Mouse (Mus musculus) large intestine, adult 2 months (tissue): ENCODE data around the gene Ctrc. TPM values are rescaled to one million over a fixed set of nuclear protein-coding genes. Genes with fewer than 3 reads are reported as not detected.

Experiments used
- DNase-seq: peaks from one replicate; pipeline ENCODE4 v3.0.0-alpha.2; 2012; ENCODE audit warnings: low read depth, low spot score
- WGBS: fragments of 180-500 bp; shearing (Covaris S2); methylation state at CpG from one replicate; pipeline ENCODE4 v1.1.7; 2018; 5-methylcytosine and 5-hydroxymethylcytosine counted together
- polyA plus RNA-seq: library from polyadenylated mRNA; depleted of rRNA; stranded (reverse); fragments of >200 nt; gene quantifications from 2 replicates; pipeline ENCODE4 v1.2.3, GENCODE M21; 2012; rRNA removed

Gene Ctrc
- 0.17 and 0.32 TPM in 2 replicates for polyA plus RNA-seq

GRCm38 (mm10) chr4:141845999-141846398, at the start of gene Ctrc:
TSS of gene Ctrc (minus strand) at chr4:141846359.
- DNase-seq, result no peak
- WGBS, result 80% methylated on average over 6 of the region's 6 CpGs

DNA sequence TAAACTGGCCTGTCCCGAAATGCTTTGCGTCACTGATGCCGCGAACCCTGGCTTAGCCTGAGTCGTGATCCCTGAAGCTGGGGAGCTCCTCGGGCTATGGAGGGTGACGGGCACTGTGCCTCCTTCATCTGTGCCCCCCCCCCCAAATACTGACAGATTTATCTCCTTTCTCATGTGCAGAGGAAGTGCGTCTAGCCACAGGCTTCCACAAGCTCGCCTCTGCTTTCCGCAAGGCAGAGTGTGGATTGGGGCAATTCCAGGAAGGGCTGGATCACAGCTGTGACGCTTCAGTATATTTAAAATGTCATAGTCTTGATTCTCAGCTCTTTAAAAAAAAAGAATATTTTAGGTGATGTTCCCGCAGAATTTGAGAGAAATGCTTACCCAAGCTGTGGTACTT, 49.6 kb upstream of the Ctrc start:
- WGBS, result 60% methylated on average over 12 of the region's 12 CpGs
- DNase-seq, result no peak

GRCm38 (mm10) chr4:141893157-141893784, 47.1 kb upstream of the Ctrc start:
- no peak for DNase-seq
- WGBS, result 48% methylated on average over 8 of the region's 8 CpGs

- no peak for DNase-seq
- 45% methylated on average over 6 of the region's 6 CpGs for WGBS
Measured at GRCm38 (mm10) chr4:141886385-141886968, 40.3 kb upstream of the Ctrc start.

- 74% methylated on average over 9 of the region's 9 CpGs for WGBS
- no peak for DNase-seq
Measured at GRCm38 (mm10) chr4:141885451-141885850, 39.3 kb upstream of the Ctrc start.

DNA sequence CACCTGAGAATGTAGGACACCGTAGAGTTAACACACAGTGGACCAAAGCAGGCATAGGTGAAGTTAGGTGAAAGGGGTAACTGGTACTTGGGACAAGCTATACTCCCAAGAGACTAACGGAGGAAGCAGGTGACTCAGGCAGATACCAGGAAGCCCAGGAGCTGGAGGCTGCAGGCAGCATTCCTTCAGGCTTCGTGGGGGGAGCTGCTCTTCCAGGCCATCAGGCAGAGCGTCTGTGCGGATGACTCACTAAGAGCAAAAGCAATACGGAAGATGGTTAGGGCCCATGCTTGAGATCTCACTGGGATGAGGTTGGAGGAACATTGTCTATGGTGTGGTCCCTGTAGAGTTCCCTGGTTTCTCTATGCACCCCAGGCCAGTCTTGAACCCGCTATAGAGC, 36.7 kb upstream of the Ctrc start:
- 84% methylated on average over 7 of the region's 7 CpGs for WGBS
- no peak for DNase-seq

DNA sequence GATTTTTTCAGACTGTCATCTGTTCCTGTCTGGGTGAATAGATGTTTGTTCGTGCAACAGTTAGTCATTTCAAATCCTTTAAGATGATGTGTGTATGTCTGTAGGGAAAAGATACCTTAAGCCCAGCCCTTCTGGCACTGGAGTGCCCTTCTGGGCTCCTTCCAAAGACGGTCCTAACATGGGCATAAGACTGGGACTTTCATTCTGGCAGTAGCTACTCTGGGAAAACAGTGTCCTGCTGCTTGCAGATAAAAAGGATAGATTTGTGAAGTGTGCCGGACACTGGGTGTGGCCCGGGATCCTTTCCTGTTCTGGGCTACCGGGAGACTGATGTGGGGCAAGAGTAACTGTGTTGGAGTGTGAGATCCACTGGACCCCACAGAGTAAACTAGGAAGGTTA, 35.8 kb upstream of the Ctrc start:
- DNase-seq, result no peak
- 16% methylated on average over 5 of the region's 5 CpGs for WGBS

GRCm38 (mm10) chr4:141881289-141881914, 35.2 kb upstream of the Ctrc start:
- WGBS, result 34% methylated on average over 10 of the region's 10 CpGs
- DNase-seq, result no peak

GRCm38 (mm10) chr4:141879875-141880274, 33.7 kb upstream of the Ctrc start:
- no peak for DNase-seq
- WGBS, result 83% methylated on average over 9 of the region's 9 CpGs

DNA sequence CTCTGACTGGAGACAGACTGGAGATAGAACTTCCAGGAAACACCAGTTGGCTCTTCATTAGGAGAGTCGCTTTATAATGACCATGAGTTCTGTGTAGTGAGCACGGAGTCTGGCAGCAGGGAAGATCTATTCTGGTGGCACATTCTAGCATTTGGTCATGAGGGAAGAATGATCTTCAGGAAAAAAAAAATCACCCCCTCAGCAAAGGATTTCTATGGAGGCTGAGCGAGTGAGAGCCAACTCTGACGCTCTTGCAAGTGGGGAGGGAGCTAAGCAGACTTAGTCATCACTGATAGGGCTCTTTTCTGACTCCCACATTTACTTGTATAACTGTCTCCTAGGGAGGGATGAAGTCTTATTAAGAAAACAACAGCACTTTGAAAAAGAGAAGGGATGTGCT, 32.9 kb upstream of the Ctrc start:
- no peak for DNase-seq
- 28% methylated on average over 4 of the region's 4 CpGs for WGBS

DNA sequence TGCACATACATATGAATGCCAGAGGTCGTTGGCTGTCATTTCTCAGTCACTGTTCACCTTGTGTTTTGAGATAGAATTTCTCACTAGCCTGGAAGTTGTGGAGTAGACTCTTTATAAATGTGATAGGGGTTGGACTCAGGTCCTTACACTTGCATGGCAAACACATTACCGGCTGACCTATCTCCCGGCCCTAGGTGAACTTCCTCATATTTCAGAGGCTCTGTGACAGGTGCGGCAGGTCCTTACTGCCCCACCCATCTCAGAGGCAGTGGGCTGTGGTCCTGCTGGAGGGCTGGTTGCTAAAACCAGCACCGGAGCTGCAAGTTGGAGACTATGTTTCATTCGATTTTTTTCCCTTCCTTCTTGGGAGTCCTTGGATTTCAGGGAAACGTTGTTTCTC, 32.5 kb upstream of the Ctrc start:
- DNase-seq, result no peak
- WGBS, result 18% methylated on average over 7 of the region's 7 CpGs

DNA sequence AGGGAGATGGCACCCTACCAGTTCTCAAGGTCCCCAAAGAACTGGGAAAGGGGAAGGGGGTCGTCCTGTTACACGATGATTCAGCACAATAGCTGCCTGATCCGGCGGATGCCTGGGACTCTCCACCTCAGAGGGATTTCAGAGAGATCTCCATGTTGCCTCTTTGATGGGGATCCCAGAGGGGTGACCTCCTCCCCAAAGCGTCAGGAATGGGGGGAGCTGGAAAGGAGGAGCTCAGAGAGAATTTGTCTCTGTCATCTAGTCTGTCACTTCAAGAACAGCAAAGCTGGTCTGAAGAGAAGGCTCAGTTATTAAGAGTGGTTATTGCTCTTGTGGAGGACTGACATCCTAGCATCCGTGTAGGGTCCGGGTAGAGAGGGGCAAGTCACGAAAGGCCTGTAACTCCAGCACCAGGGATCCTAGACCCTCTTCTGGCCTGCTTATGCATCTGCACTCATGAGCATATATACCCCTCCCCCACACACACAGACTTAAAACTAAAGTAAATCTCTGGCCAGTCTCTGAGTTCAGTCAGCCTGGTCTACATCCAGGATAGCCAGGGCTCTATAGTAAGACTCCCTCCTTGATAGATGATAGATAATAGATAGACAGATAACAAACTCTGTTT, 29.4 kb upstream of the Ctrc start:
- DNase-seq, result no peak
- 48% methylated on average over 8 of the region's 8 CpGs for WGBS

DNA sequence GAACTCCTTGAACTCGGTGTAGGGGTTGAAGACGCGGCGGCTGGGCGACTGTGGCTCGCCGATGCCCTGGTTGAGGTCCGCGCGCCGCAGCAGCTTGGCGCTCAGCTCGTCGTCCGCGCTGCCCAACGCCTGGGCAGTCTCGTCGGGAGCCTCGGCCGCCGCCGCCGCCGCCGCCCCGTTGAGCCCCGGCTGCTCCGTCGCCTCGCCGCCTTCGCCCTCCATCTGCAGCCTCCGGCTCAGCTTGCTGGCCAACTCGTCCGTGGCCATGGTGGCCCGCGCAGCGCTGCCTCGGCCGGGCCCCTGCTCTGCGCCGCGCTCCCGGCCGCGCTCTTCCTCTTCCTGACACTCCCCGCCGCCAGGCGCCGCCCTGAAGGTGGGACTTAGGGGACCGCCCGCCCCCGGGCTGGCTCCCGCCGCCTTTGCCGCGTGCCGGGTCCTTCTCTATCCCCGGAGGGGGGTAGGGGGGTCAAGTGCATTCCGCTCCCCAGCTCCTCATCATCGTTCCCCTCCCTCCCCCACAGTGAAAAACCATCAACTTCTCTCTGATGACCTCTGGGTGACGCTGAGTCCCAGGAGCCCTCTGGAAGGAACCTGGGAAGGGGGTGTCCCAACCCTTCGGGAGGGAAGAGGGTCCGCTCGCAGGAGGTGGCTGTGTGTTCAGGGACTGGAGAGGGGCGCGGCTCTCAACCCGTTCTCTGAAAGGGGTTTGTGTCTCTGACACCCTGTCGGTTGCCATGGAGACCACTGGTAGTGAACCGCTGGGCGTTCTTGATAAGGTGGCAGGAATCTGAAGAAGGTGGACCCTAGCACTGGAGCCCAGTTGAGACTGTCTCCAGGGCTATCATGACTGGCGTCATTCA, 28.7 kb upstream of the Ctrc start, which contains the start of gene Efhd2:
Gene Efhd2, minus strand, starts transcription at position 320 of the 860 bp plus-strand sequence.
- 1% methylated on average over 73 of the region's 73 CpGs for WGBS
- DNase-seq, result no peak

GRCm38 (mm10) chr4:141874111-141874600, 28.0 kb upstream of the Ctrc start:
- WGBS, result under 1% methylated on average over 19 of the region's 19 CpGs
- DNase-seq, result no peak

GRCm38 (mm10) chr4:141872977-141873376, 26.8 kb upstream of the Ctrc start:
- no peak for DNase-seq
- WGBS, result 15% methylated on average over 9 of the region's 9 CpGs

DNA sequence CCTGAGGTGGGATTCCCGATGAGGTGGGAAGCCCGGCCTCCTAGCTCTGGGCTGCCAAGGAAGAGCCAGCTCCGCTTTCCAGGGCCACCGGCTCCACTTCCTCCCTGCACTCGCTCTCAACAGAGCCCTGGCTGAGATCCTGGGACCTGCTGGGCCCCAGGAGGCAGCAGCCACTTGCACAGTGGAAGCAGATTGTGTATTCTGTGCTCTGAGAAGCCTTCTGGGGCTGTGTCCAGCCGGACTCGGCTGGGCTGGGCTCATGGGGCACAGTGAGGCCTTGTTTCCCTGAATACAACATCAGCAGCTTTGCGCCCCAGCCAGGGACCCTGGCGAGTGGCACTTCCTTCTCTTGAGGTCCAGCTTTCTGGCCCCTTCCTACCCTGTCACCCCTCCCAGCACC, 25.8 kb upstream of the Ctrc start:
- no peak for DNase-seq
- WGBS, result 49% methylated on average over 9 of the region's 9 CpGs

DNA sequence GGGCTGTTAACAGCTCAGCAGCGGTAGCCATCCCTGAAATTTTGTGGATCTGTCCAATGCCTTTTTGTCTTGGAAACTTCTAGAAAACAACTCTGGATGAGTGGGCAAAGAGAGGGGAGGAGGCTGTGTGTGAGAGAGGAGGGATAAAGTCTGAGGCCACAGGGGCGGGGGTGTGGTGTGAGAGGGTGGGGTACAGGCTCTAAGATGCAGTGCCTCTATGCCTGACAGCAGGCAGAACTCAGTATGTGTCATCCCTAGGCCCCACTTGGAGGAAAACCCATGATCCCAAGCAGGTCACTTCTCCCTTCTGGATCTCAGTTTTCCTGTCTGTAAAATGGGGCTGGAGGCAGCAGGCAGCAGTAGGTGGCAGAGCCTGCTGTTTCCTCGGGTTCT, 25.2 kb upstream of the Ctrc start:
- DNase-seq, result no peak
- WGBS, result 42% methylated on average over 3 of the region's 3 CpGs

DNA sequence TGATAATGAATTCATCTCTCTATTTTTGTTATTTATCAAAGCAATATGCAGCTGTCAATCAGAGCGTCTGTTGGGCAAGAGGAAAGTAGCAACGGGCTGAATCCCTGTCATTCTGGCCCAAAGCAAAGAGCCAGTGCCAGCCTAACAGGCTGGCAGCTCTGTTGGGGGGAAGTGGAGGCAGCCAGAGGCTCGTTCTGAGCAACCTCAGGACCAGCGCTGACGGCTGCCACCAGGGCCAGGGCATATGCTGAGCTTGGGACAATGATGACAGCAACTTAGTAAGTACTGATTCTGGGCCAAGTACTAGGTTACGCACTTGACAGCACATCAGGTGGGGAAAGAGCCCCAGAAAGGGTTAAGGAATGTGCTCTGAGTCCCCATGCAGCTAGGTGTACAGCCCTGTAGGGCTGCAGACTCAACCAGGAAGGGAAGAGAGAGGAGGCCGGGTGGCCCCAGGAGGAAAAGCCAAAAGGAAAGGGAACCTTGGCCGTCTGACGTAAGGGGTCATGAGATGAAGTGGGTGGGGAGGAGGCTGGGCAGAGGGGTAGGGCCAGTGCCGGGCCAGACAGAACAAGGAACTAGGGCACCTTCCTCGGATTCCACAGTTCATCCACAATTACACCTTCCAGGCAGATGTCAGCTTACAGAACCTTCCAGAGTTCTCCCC, 24.6 kb upstream of the Ctrc start:
- 47% methylated on average over 11 of the region's 11 CpGs for WGBS
- DNase-seq, result no peak
